Mouse (Mus musculus) ovary, adult 18-20 months (tissue): ENCODE data around the gene Ptpa.

Experiments
- DNase-seq: peaks from one replicate; pipeline ENCODE4 v3.0.0; 2022; ENCODE audit warnings: low spot score, mixed read lengths

Gene Ptpa

DNA sequence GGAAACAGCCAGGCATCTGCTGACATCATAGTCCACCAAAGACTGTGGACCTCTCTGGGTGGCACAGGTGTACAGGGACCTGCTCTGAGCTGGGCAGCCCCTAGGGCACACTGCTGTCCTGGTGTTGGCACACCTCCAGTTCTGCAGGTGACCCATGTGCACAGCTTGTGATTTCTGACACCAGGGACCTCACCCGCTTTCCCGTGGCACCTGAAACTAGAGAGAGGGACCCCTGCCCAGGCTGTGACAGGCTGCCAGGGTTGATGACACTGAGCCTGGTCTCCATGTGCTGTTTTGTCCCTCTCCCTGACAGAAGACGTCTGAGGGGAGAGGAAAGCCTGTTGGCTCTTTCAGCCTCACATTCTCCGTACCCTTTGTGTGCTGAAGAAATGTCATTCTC is 22.0 kb downstream of the Ptpa start:
- DNase-seq = no peak

DNA sequence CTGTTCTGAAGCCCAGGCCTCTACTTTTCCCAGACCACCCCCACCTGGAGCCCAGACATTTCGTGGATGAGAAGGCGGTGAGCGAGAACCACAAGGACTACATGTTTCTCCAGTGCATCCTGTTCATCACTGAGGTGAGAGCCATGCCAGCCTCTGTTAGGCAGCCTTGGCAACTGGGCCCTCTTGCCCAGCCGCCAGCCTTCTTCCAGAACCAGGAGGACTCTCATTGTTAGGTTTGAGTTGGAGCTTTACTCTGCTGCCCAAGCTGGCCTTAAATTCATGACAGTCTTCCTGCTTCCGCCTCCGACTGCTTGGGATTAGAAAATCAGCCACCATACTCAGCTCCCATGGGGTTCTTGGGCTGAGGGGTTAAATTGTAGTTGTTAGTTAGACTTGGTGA is 23.8 kb downstream of the Ptpa start:
- DNase-seq = no peak

GRCm38 (mm10) chr2:30440211-30440700 is 24.4 kb downstream of the Ptpa start:
- DNase-seq = peak; percentile 50

- DNase-seq = peak; percentile 90
Observed at GRCm38 (mm10) chr2:30440701-30441517, 25.1 kb downstream of the Ptpa start.

GRCm38 (mm10) chr2:30441518-30442497 is 26.0 kb downstream of the Ptpa start:
- DNase-seq = peak; percentile 66

- DNase-seq = no peak
Observed at GRCm38 (mm10) chr2:30442498-30442890, 26.7 kb downstream of the Ptpa start.

DNA sequence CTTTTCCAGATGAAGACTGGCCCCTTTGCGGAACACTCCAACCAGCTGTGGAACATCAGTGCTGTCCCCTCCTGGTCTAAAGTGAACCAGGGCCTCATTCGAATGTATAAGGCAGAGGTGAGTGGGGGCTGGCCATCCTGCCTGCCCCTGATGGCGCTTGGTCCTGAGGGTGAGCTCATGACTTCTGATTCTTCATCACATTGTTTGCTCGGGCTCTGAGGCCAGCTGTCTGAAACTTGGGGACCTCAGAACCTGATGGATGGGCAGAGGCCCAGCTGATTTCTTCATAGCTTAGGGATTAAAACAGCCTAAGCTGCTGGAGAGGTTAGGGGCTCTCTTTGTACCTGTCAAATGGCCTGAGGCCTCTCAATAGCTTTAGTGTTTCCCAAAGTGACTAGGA is 27.4 kb downstream of the Ptpa start:
- no peak for DNase-seq

- no peak for DNase-seq
Observed at GRCm38 (mm10) chr2:30444006-30444405, 28.2 kb downstream of the Ptpa start.

DNA sequence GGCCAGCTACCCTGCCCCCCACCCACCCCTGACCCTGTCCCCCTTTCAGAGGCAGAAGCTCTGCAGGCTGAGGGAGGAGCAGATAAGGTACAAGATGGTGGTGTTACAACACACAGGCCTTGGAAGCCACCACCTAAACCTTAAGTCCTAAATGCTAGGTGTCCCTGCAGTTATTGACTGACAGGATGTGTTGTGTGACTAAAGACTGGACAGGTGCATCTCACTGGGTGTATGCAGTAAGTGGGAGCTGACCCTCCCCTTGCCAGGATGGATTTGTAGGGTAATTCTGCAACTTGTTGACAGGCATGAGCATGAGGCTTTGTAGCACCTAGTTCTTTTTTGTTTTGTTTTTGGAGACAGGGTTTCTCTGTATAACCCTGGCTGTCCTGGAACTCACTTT is 28.6 kb downstream of the Ptpa start:
- DNase-seq = no peak

- DNase-seq = no peak
Observed at GRCm38 (mm10) chr2:30445312-30445711, 29.5 kb downstream of the Ptpa start.

GRCm38 (mm10) chr2:30446891-30447826 is 31.3 kb downstream of the Ptpa start:
- no peak for DNase-seq

- DNase-seq = no peak
Observed at GRCm38 (mm10) chr2:30448371-30448770, 32.5 kb downstream of the Ptpa start.

- no peak for DNase-seq
Observed at GRCm38 (mm10) chr2:30450530-30450929, 34.7 kb downstream of the Ptpa start.

DNA sequence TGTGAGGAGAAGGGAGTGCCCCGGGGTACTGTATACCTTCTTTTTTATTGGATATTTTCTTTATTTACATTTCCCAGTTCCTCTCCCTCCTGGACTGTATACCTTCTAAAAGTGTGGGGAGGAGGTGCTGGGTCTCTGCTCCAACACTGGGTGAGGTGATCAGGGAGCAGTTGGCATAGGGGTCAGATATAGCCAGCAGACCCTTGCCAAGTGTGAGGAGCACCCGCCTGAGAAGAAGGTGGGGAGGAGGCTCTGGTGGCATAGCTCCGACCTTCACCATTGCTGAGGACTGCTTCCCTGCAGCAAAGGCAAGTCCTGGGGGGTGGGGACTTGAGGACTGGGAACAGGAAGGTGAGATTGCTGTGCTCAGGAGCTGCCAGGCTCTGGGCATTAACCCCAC is 35.7 kb downstream of the Ptpa start:
- DNase-seq = no peak

DNA sequence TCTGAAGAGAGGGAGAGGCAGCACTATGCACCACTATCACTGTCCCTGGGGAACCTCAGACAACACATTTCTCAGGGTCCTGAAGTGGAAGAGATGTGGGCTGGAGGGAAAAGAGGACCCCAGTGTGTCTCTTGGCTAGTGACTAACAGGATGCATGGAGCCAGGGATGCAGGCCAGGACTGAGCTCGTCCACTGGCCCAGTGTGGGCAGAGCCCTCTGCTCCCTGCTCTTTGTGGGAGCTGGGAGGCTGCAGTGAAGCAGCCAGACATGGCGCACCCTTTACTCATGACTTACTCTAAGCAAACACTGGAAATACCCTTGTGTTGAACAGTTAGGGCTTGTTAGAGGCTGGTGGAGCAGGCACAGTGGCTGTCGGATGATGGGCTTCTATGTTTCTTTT is 37.7 kb downstream of the Ptpa start:
- no peak for DNase-seq

GRCm38 (mm10) chr2:30454587-30454986 is 38.7 kb downstream of the Ptpa start:
- no peak for DNase-seq

DNA sequence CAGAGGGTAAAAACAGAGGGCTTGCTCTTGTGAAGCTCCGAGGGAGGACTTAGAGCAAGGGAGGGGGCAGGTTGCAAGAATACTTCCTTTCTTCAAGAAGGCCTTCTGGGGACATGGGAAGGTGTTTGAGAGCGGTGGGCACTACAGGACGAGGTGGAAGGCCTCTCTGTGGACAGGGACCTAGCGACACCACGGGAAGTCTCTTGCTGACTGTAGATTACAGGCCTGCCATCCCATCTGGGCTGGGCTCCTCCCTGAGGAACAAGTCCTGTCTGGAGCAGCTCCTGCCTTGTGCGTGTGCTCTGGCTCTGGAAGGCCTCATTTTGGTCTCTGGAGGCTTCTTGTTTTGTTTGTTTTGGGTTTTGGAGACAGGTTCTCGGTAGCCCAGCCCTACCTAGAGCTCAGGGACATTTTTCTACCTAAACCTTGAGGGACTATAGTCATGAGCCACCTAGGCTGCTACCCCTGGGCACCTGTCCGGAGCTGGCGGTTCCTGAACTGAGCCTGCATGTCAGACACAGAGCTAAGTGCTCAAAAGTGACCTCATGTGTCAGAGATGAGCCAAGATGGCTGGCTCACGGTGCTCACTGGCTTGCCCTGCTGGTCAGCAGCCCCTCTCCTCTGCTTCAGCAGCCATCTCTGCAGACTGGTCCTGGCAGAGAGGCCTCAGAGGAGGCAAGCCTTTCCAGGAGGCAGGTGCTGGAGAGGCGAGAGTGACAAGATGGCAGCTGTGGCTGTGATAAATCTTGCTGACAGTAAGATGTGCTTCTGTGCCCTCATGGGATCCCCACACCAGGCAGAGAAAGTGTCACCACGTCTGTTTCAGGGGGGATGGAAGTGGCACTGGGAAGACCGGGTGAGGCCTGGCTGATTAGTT is 40.5 kb downstream of the Ptpa start:
- DNase-seq = no peak

- no peak for DNase-seq
Observed at GRCm38 (mm10) chr2:30458349-30458748, 42.5 kb downstream of the Ptpa start.

- no peak for DNase-seq
Observed at GRCm38 (mm10) chr2:30459241-30459640, 43.4 kb downstream of the Ptpa start.

DNA sequence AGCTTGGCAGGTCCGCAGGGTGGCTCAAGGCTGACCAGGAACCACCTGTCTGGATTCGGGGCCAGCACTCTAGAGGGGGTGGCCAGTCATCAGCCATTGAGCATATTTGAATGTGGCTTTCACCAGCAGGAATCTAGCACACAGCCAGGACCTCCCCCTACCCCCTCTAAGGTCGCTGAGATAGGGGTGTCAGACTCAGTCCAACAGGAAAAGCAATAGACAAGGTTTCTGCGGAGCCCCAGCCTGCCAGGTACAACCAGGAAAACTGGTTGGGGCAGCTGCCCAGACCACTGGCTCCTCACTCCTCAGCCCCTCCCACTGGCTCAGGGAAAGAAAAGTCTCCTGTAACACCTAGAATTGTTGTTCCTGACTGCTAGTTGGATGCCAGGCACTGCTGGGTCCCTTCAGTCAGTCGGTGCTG is 47.5 kb downstream of the Ptpa start:
- DNase-seq = no peak

- DNase-seq = peak; percentile 56
Observed at GRCm38 (mm10) chr2:30463904-30464330, 48.1 kb downstream of the Ptpa start.
